Mouse (Mus musculus) right cerebral cortex, adult 18-20 months (tissue): ENCODE measurements around the gene Klkb1.
A peak's percentile ranks its signal among the peaks of the same experiment; 100 is the strongest.
"Not testable (repeated sequence)": the region's sequence is repeated elsewhere in the genome, so short reads cannot be mapped to it uniquely, and the experiment has no call there.

Experiments used
- DNase-seq: peaks from one replicate; pipeline ENCODE4 v3.0.0; 2022; ENCODE audit warnings: mixed read lengths

Gene Klkb1

DNA sequence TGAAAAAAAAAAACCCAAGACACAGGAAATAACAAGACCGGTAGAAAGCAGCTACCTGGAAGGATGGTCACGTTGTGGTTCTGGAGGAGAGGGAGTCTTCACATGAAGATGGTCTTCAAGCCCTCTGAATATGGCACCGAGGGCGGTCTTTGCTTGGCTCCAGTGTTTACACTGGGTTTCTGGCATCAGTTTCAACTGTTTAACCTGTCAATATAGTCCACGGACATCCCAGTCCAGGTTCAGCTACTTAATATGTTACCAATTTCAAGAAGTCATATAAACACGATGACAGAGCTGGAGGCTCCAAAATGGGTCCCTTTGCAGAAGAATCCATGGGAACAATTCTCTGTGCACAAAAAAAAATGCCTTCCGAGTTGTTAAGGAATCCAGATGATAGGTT lies at the start of gene Klkb1:
Gene Klkb1 (minus strand): TSS at position 173 of the 400 bp plus-strand sequence.
- DNase-seq = no peak

DNA sequence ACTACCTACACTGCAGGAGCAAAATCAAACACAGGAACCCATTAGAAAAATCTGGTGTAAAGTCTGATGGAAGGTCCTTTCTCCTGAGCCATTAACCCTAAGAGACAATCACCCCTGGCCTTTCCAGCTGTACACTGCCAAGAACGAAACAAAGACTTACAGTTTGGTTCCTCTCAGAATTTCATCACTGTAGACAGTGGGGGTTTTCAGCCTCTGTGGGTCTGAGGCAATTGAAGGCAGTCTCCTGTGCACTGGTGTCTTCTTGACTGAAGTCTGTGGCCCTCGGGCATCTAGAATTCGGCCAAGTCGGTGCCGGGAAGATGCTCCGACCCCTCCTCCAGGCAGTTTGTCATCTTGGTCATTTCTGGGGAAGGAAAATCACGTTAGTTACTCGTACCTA lies 49.6 kb upstream of the Klkb1 start:
- no peak for DNase-seq

DNA sequence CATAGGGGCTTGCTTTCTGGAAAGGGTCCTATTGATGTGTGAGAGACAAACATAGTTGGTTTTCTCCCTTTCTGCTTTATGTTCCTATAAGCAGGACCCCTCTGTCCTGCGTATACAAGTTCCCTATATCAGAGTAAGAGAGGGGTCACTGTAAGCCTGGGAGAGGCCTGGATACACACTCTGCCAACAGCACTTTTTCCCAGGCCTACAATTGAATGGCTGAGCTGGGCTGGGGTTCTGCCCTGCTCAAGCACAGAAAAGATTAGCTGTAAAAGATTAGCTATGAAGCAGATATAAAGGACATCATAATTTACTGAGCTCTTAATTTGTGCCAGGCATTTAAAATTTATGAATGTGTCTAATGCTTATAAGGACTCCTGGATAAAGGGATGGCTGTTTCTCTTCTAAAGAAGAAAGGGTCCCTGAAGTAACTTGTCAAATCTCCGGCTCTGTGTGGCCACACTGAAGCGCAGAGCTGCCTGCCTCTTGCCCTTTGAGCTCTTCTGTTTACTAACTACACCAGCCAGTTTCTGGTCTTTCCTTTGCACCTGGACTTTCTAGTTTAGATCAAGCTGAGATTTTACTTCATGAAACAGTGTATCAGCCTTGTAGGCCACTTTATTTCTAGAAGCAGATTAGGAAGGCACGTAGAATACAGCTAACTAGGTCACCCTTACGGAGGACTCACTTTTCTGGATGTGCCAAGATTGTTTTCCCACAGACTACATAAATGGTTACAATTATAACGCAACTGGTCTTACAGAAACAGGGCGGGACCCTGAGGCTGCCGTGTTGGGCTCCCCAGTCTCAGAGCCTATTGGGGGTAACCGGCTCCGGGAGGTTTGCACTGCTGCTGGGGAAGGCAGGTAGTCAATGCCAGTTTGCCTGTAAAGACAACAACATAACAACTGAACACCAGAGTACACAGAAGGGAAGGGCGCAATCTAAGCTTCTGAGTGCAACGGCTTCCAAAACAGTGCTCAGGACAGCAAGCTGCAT lies 47.3 kb upstream of the Klkb1 start:
- DNase-seq = no peak

DNA sequence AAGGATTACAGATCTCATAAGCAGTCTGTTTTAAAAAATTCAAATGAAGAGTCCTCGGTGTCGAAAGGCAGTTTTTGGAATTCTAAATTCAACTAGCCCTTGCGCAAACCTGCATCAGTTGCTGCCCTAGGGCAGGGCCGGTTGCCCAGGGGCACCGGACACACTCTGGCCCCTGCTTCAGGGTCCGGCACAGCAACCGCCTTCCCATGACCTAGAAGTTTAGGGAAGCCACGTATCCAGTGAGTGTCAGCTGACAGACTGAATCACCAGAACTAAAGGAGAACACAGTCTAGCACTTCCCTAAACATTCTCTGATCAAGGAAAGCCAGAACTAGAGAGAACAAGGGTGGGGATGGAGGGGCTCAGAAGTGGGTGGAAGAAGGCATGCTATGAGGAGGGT lies 38.8 kb upstream of the Klkb1 start:
- DNase-seq = peak; percentile 7

DNA sequence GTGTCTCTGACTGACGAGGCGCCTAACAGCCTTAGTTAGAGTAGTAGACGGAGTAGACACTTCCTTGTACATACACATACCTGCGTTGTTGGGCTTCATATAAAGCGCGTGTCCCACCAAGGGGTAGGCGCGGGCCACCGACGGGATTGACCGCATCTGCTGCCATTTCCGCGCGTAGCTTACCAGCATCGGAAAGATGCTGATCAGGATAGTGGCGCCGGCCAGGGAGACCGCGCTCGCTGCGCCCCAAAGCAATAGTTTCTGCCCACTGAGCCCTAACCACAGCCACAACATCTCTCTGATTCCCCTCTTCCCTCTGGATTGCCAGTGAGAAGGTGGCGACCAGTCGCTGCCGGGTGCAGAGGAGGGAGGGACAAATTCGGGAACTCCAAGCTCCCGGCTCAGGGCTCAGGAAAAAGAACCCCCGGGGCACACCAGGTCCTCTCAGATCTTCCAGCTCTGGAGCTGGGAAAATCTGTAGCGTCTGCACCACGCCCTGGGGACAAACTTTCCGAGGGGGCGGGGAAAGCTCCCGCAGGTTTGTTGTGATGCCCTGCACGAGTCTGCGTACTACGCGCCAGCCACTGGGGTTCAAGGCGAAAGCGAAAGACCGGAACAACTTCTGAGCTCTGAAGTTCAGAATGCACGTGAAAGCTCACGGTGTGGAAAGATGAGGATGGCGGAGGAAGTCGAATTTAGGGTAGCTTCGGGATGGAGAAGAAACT lies 38.2 kb upstream of the Klkb1 start, which contains the start of gene Cyp4v3:
Gene Cyp4v3 (minus strand): TSS at position 532 of the 725 bp plus-strand sequence.
- DNase-seq = peak; percentile 55

DNA sequence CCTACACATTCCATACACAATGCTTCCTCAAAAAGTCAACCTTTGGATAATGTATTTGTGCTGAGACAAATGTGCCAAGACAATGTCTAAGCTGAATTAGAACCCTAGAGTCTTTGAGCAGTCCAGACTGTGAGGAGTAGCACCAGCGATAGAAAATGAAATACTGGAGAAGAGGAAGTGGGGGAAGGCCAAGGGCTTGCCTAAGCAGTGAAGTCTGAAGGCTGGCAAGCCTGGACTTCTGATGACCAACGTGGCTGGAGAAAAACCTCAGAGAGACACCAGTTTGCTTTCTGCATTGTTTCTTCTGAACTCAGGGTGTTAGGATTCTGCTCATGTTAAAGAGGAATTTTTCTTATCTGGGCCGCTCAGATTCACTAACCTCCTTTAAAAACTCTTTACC lies 36.2 kb upstream of the Klkb1 start:
- DNase-seq = no peak

DNA sequence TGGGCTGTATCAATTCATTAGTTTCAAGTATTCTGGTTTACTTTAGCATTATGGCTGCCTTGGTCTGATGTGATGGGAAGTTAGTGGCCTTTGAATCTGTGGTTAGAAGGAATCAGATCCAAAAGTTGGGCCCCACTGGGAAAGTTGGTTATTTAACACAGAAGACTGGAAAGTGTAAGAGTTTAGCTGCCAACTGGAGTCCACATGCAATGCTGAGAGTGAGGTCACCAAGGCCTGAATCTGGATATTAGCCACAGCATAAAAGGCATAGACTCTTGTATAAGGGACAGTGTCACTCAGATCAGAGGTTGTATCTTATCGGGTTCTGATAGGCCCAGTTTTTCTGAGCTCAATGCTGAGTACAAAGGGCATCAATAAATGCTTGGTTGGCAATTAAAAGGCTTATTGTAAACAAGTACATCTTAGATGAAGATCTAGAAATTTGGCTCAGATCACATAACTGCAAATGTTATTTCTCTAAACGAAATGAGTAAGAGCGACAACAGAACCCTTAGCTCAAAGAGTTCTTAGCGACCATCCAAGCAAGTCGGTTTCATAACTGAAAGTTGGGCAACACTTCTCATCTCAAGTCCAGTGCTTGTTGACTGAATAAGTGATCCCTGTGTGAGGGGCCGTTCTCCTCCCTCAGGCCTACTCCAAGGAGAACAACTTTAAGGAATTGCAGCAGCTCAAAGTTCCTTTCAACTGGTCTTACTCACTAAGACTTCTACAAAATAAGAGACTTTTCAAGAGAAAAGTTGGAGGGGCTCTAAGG lies 34.7 kb upstream of the Klkb1 start:
- DNase-seq = no peak

DNA sequence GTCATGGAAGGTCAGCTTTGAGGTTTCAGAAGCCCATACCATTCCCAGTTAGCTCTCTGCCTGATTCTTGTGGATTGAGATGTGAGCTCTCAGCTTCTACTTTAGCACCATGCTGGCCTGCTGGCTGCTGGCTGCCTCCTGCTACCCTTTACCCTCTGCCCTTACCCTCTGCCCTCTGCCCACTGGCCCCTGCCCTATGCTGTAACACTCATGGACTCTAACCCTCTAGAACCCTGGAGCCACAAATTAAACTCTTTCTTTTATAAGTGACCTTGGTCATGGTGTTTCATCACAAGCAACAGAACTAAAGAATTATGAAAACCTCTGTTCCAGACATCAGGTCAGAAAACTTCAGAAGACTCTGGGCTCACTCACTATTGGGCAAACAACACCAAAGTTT lies 32.4 kb upstream of the Klkb1 start:
- not testable (repeated sequence) for DNase-seq

DNA sequence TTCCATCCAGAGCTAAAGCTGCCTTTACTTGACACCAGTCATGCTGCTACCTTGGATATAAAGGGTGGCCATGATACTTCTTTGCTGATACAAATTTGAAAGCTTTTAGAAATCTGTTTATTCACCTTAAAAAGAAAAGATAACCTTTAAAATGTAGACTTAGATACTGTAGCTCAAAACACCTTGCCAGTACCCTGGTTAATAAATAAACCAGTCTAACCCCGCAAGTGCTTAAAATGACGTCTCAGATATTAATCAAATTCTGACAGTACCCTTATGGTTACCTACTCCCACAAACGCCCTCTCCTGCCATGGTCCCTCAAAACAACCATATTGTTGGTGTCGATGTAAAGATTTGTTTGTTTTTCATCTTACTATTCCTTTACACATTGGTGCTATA lies 29.5 kb upstream of the Klkb1 start:
- no peak for DNase-seq

DNA sequence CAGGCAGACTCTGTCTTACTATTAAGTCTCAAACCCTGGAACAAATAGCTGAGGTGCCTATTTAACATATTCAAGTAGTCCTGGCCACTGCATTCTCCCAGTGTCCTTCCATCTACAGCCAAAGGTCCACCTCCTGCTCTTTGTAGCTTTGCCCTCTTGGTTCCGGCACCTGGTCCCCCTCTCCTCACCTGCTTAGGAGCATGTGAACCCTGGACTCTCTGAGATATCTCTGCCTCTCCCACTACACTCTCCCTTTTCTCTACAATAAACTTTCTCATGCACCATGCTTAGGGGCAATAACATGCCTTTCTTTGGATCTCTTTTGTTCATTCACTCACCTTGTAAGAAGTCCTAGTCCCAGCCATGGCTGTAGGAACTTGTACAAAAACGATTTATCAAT lies 26.7 kb upstream of the Klkb1 start:
- no peak for DNase-seq

DNA sequence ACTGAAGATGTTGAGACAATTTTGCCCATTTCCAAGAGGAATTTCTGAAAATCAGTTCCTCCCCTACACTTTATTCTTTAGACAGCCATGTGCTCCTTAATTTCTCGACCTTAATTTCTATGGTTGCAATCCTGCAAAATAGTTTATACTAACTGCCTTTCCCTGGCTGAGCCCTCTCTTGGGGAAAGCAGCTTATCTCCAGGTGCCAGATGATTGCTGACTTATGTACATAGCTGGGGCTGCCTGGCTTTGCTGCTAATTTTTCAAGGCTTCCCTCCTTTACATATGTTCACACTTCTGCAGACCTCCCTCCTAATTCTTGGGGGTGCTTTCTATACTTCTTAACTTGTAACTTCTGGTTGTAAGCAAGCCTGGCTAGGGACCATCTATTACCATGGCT lies 26.3 kb upstream of the Klkb1 start:
- no peak for DNase-seq

DNA sequence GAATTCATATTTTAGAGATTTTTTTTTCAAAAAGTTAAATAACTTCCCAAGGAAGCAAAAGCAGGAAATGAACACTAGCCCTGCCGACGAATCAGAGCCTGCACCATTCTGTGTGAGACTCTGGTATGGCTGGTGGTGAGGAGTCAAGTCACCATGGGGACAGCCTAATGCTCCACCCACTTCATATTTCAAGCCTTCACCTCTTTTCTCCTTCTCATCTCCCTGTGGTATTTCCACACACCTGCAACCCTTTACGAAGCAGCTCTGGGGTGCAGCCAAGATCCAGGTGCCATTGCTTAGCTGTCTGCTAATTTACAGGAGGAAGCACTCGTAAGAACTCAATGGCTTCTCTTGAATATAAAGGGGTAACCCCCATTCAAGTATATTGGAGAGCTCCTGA lies 16.3 kb upstream of the Klkb1 start:
- DNase-seq = no peak

DNA sequence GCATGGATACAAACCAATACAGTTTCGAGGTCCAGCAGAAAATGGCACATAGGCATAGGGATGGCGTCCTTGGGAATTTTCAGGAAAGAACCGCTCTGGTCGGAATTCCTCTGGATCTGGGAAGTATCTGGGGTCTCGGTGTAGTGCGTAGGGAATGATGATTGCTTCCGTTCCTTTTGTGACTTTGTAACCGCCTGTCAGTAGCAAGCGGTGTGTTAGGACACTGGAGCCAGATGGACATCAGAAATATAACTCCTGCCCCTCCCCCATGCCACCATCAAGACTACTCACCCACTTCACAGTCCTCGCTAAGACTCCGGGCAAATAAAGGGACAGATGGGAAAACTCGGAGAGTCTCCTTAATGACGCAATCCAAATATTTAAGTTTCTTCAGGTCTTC lies 13.7 kb upstream of the Klkb1 start, which contains the start of gene Gm45753:
Gene Gm45753 (minus strand): TSS at position 101 of the 400 bp plus-strand sequence.
- no peak for DNase-seq

DNA sequence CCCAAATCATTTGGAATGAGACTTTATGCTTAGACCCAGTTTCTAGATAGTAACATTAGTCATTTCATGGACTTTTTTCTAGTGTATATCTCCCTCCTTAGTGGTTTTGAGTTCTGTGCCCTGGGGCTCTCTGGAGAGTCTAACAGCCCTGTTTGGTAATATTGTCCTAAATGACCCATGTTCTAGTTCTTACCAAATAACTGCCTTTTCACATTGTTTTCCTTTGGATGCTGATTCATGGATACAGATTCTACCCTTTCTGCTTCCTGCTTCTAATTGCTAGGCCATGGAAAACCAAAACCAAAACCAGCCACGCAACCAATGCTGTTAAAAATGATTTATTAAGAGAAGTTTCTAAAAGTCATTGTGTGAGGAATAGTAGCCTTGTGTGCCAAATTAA lies 10.8 kb upstream of the Klkb1 start:
- no peak for DNase-seq

DNA sequence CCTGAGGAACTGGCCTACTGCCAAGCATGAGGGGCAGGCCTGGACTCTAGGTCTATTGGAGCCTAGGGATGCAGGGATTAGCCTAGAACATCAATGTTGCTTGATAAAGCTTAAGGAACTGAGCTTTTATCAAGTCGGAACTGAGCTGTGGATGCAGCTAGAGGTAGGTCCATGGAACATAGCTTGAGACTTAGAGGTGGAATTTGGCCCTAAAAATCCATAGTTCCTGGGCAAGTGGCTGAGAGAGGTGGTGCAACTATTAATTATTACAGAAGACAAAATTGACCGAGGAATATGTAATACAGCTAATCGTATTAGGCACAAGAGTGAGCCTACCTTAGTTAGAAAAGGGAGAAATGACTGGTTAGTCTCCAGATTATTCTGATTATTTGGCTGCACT lies 9.7 kb upstream of the Klkb1 start:
- no peak for DNase-seq

DNA sequence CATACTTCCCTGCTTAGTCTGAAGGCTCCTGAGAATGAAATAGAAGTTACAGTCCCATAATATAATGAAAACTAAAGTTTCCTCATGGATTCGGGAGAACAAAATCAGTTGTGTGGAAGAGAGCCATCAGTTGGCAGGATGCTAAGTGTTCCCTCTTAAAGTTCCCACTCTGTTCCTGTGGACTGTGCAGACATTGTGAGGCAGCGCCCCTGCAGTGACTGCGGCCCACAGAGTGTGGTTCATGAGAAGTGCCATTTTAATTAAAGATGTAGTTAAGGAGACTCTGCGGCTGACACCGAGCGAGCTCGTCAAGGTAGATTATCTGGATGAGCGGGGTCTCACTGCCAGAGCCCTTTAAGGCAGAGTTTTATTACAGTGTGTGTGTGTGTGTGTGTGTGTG lies 7.7 kb upstream of the Klkb1 start:
- no peak for DNase-seq

DNA sequence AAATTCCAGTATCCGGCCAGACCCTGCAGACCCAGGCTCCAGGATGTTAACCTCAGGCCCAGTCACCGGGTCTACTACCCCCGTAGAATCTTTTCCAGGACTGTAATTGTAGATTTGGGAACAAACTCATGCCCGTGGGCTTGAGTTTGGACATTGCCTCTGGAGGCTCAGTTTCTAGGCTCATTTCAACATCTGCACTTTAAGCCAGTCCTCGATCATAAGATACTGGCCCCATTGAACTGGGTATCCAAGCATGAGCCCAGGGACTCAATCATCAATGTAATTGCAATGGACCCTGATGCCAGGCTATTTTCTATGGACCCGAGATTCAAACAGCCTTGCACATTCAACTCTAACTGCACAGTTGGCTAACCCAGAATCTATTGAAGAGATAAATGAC lies 617 bp upstream of the Klkb1 start:
- DNase-seq = no peak

DNA sequence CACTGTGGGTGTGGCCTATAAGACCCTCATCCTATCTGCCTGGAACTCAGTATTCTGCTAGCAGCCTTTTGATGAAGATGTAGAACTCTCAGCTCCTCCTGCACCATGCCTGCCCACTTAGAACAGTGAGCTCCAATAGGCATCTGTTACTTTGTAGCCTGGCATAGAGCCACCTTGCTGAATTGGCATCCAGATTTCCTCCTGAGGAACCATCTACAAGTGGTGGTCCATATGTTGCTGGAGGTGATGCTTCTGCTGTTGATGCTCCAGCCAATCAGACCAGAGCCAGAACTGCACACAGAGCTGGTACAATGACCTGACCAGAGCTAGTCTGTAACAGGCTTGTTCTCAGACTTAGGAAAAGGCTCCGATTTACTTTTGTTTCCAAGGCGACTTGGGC lies 2.9 kb downstream of the Klkb1 start:
- DNase-seq = no peak

DNA sequence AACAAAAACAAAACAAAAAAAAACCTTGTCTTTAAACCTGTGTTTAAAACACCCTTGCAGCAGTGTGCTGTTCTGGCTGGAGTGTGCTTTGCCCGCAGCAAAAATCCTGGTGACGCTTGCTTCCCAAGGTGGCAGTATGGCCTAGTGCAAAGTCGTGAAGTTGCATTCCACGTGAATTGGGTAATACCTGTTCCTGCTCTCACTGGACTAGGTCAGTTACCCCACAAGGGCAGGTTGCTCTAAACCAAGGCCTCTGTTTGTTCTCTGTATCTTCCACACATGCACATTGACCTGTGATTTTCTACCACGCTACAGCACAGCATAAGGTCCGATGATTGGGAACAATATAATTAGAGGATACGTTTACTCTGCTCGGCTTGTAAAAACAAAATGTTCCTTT lies 13.0 kb downstream of the Klkb1 start:
- no peak for DNase-seq

DNA sequence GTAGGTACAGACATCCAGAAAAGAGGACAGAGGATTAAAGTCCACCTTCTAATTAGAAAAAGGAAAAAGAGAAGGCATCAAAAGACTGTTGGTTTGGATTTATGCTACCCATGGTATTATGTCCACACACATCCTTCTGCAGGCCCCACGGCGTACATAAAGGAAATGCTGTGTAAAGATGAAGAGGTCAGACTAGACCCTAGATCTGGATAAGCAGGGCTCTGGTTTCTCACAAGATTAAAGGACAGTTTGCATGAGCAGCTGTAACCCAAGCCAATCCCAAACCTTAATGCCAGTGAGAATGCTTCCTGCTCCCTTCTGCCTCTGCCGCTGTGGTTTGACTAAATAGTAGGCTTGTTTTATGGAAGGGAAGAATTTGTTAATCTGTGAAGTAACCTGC lies 17.2 kb downstream of the Klkb1 start:
- no peak for DNase-seq

DNA sequence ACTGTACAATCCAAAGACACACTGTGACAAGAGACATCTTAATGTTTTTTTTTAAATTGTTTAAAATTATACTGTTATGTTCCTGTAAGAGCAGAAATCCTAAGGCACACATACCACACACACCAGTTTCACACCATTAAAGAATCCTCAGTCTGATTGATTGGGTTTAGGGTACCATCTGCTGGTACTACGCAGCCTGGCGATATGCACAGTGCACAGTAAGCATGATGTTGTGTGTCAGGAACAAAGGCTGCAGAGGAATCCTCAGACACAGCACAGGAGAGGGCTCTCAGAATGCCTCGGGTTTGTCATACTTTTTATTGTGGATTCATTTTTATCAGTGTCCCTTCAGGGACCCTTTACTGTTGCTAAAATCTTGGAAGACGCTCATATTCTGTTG lies 20.3 kb downstream of the Klkb1 start:
- DNase-seq = no peak

DNA sequence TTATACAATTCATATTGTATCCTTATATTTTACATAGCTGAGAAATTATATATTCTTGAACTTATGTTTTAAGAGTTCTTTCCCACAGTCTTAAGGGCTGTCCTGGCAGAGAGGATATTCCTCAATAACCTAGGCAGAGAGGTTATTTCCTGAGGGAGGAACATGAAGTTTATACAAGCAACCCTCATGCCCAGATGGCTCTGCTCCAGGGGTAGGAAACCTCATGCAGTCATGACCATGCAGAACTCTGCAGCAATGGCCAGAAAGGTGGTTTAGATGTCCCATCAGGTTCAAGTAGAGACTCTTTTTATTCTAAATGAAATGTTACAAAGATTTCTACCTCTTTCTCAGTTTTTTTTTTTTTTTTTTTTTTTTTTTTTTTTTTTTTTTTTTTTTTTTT lies 25.6 kb downstream of the Klkb1 start:
- no peak for DNase-seq

DNA sequence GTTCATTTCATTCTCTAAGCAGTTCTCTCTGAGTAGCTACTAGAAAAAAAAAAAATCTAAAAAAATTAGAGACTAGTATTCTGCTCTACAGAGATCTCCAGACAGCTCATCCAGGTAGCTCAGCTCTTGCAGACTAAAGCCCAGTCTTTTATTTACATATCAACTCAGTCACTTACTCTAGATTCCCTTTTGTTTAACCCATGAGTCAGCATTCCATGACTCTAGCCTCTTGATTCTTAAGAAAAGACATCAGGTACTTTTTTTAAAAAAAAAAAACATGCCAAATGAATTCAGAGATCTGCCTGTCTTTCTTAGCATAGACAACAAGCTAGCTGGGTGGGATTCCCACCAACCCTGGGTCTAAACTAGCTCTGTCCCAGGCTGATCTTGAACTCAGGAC lies 26.2 kb downstream of the Klkb1 start:
- no peak for DNase-seq
